Mouse (Mus musculus) c-Kit-positive CD71-negative TER-119-negative erythroid progenitor cells, embryonic 14.5 days (primary cell): ENCODE measurements at regions not wholly inside any gene's neighbourhood (a gene's known extent, or its start where the extent isn't known, plus 50 kb on each side); places are given as distances from the start of the nearest gene placed in this dataset.

Source experiments
- DNase-seq: peaks from one replicate; pipeline ENCODE4 v3.0.0-alpha.2; 2013; ENCODE audit warnings: low read depth

DNA sequence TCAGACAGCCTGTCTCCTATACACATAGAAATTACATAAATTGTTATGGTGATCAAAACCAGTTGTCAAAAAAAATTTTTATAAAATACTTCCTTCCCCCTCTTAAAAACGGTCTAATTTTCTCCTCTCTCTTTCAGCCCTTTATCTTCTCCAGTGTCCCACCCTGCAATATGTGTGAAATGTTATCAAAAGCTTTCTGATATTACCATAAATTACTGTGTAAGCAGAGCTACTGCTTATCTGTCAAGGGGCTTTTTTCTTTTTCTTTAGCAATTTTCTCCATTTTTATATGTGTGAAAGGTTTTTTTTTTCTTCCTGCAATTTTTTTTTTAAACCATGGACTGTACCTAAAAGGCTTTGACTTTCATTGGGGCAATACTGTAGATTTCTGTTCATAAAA lies 508.4 kb upstream of the Adgrl2 start:
- no peak for DNase-seq

- no peak for DNase-seq
Observed at GRCm38 (mm10) chr3:149496829-149497471, 506.6 kb upstream of the Adgrl2 start.

- DNase-seq, result no peak
Observed at GRCm38 (mm10) chr3:149496122-149496521, 505.8 kb upstream of the Adgrl2 start.

DNA sequence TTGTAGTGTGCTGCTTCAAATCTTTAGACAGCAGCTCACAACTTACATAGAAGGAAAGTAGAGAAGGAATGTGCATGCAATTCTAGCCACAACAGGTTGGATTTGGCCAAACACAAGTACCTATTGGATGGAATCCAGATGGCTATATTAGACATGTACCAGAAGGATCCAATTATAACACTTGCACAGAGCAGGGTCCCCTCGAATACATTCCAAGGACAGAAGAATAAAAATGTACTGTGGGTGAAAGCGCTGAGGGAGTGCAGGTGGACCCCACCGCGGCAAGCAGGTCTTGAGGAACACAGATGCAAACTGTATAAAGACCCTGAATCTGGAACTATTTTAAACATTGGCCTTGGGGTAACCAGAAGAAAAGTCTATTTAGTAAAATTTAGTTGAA lies 497.8 kb upstream of the Adgrl2 start:
- no peak for DNase-seq

- no peak for DNase-seq
Observed at GRCm38 (mm10) chr3:149485406-149485805, 495.1 kb upstream of the Adgrl2 start.

- DNase-seq, result no peak
Observed at GRCm38 (mm10) chr3:149484319-149484718, 494.0 kb upstream of the Adgrl2 start.

- DNase-seq, result no peak
Observed at GRCm38 (mm10) chr3:149476151-149476550, 485.8 kb upstream of the Adgrl2 start.

DNA sequence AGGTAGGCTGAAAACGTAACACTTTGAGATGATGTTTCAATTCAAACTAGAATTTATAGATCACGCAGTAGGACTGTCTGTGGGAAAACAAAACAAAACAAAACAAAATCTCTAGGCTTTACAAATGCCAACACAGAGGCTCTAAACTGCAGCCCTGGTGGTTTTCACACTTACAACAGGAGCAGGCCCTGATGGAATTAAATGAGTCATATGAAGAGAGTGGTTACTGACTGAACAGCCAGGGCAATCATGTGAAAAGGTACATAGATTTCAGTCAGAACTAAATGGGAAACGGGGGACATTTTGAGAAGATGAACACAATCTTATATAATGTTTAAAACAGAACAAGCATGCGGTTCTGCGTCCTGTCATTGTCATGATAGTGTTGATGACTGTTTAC lies 476.6 kb upstream of the Adgrl2 start:
- DNase-seq, result no peak

DNA sequence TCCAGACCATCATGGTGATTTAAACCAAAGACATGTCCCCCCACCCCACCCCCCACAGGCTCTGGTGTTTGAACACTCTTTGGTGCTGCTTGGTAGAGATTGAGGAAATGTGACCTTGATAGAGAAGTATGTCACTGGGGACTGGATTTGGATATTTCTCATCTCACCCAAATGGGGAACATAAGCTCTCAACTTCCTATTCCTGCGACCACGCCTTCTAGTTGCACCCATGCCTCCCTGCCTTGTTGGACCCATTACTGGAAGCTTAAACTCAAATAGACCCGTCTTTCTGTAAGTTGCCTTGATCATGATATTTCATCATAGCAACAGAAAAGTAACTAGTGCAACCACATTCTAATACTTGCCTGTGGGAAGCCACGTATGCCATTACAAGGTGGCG lies 474.2 kb upstream of the Adgrl2 start:
- no peak for DNase-seq

DNA sequence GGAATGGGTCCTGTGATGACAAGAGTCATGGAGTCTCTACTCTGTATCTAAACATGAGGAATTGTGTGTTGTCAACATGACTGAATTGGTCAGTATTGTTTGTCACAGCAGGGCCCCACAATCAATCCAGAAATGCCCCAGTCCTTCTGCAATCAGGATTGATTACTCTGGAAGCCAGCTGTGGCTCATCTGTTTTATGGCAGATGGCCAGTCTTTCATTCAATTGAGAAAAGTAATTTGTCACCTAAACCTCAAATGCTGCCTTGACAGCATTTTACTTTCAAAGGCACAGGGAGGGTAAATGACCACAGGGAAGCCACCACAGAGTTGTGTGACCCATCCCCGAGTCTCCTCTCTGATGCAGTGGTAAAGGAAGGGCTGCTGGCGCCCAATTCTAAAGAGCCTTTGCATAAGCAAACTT lies 471.8 kb upstream of the Adgrl2 start:
- no peak for DNase-seq

- DNase-seq, result no peak
Observed at GRCm38 (mm10) chr3:149461613-149462012, 471.3 kb upstream of the Adgrl2 start.

GRCm38 (mm10) chr3:149449376-149449775 lies 459.0 kb upstream of the Adgrl2 start:
- no peak for DNase-seq

DNA sequence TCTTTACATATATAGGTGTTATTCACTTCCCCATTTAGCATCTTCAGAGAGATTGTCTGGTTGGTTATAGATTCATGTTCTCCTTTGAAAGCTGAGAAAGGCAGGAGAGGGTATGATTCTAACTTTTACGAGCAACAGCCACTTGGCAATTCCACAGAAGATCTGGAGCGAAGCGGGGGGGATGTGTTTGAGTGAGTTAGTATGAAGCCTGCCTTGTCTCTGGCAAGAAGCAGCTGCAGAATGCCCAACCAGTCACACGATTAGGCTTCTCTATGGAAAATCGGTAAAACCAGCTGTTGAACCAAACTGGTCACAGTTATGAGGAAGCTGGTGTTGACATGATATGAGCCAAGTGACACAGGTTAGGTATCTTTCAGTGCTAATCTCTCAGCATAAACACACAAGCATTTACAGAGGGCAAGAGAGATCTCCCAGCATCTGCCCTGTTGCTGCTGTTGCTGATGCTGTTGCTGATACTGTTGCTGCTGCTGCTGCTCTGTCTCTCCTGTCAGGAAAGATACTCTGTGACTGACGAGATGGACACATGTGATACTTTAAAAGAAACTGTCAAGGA lies 455.7 kb upstream of the Adgrl2 start:
- no peak for DNase-seq

GRCm38 (mm10) chr3:149444854-149445577 lies 454.7 kb upstream of the Adgrl2 start:
- no peak for DNase-seq

DNA sequence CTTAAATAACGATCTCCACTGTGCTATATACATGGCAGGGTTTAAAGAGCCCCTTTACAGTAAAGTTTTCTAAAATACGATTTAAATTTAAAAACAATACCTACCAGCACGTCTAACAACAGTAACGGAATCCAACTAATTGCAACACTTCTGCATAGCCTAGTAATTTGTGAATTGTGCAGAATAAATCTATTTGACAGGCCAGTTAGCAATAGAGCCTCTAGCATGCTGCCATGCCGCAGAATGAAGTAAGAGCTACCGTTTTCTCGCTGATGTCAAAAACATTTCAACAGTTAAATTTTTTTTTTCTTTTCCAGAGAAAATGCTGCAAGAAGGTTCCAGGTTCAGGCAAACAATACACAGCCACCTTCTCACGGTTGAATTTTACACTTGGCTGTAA lies 454.0 kb upstream of the Adgrl2 start:
- no peak for DNase-seq

DNA sequence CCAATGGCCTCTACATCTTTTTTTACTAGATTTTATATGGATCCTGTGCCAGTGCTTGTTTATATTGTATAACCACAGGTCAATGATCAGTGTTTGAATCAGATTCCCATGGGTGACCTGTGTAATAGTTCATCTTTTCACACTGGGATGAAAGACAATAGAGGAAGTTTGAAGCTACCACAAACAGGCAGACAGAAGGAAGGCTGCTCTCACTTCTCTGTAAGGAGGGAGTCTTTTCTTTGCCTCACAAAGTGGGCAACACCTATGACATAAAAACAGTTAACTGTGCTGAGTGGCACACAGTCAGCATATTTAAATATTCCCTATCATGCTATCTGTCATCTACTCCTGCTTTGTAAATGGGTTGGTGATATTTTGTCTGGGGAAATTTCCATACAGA lies 450.9 kb upstream of the Adgrl2 start:
- DNase-seq, result no peak

DNA sequence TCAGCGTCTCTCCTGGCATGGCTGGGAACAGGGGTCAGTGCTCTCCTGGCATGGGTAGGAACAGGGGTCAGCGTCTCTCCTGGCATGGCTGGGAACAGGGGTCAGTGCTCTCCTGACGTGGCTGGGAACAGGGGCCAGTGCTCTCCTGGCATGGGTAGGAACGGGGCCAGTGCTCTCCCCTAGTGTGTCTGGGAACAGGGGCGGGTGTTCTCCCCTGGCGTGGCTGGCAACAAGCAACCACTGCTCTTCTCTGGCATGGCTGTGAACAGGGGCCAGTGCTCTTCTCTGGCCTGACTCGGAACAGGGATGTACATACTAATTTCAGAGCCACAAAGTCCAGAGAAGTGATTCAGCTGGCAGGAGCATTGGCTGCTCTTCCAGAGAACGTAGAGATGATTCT lies 447.4 kb upstream of the Adgrl2 start:
- DNase-seq, result no peak

DNA sequence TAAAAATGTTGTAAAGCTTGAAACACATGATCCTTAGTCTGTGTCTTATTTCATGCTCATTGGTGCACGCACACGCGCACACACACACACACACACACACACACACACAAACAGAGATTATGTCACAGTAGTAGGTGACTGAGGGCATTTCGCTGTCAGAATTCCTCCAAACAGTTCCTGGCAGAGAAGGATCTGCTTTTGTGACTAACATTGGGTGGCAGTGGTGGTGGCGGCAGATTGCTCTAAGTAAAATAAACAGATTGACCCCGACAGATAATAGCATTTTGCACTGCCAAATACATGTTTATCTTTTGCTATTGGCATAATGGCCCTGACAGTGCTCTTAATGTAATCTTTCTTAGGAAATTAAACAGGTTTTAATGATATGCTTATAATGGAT lies 446.6 kb upstream of the Adgrl2 start:
- no peak for DNase-seq

DNA sequence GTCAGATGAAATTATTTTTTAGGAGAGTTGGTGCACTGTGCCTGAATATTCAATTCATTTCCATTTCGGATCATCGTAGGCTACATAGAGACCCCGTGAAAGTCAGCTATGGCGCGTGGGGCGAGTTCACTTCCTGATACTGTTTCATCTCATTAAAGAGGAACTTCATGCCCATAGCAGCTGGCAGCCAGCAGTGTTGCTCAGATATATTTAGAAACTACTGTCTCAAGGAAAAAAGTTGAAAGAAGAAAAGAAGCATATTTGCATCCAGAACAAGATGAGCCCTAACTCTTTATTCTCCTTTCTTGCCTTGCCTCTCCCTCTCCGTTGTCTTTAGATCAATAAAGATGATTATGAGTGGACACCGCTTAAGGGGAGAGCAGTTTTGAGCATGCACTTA lies 446.1 kb upstream of the Adgrl2 start:
- DNase-seq, result no peak

GRCm38 (mm10) chr3:149431795-149432194 lies 441.4 kb upstream of the Adgrl2 start:
- no peak for DNase-seq

- no peak for DNase-seq
Observed at GRCm38 (mm10) chr3:149426023-149426759, 435.8 kb upstream of the Adgrl2 start.

DNA sequence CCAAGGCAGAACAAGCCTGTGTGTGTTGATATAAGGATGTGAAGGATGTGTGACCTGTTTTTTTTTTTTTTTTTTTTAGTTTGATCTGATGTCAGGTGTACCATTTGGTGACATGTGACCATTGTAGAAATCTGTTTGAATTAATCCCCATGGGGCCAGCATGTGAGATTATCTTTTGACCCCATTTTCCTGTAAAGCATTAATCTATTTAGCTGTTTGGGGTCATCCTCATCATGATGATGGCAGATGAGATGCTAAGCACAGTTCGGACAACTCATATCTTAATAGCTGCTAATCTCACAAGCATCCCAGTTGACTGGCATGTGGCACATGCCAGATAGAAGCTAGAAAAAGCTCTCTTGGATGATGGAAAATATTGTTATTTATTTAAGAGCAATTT lies 434.0 kb upstream of the Adgrl2 start:
- DNase-seq, result no peak

DNA sequence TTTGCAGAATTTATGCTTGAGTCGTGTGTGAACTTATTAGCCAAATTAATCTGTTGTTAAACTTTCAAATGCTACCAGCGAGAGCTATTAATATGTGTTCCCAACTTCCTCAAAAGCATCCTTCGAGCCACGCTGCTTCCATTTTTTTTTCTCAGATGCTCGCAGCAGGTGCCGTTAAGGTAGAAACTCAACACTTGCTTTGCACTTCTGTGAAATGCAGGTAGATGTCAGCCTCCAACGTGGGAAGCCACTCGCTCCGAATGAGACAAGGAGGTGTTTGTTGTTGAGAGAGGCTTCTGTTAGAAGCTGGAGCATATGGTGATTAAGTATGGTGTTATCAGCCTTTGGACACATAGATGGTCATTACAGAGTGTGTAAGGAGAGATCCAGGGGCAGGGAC lies 433.1 kb upstream of the Adgrl2 start:
- no peak for DNase-seq
